Mouse (Mus musculus) CD4-positive, CD25-positive, alpha-beta regulatory T cell, adult 4 months (primary cell): ENCODE measurements at regions not wholly inside any gene's neighbourhood (a gene's known extent, or its start where the extent isn't known, plus 50 kb on each side); places are given as distances from the start of the nearest gene placed in this dataset.
A peak's percentile ranks its signal among the peaks of the same experiment; 100 is the strongest.
"Not testable (repeated sequence)": the region's sequence is repeated elsewhere in the genome, so short reads cannot be mapped to it uniquely, and the experiment has no call there.

Source experiments
- ATAC-seq: one replicate; pipeline ENCODE4 v1.8.0; 2017

DNA sequence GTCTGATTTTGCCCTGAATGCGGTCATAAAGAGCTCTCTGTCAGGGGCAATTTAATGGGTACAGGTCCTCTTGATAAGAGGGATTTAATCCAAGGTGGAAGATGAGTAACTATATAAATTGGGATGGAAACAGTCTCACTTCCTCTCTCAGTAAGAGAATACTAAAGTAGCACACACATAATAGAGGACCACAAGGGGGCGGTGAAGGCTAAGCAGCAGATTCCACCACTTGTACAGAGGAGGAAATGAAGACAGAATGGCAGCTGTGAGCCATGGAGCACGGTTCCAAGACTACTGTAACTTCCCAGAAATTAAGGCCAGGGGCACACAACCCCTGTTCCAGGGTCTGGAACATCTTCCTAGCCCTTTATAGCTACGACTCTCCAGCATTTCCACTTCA is 262.6 kb upstream of the Ywhaq start:
- ATAC-seq, result not testable (repeated sequence)

GRCm38 (mm10) chr12:21649381-21649780 is 231.9 kb upstream of the Ywhaq start:
- ATAC-seq, result not testable (repeated sequence)

- ATAC-seq, result not testable (repeated sequence)
Observed at GRCm38 (mm10) chr12:21613781-21614180, 196.3 kb upstream of the Ywhaq start.

DNA sequence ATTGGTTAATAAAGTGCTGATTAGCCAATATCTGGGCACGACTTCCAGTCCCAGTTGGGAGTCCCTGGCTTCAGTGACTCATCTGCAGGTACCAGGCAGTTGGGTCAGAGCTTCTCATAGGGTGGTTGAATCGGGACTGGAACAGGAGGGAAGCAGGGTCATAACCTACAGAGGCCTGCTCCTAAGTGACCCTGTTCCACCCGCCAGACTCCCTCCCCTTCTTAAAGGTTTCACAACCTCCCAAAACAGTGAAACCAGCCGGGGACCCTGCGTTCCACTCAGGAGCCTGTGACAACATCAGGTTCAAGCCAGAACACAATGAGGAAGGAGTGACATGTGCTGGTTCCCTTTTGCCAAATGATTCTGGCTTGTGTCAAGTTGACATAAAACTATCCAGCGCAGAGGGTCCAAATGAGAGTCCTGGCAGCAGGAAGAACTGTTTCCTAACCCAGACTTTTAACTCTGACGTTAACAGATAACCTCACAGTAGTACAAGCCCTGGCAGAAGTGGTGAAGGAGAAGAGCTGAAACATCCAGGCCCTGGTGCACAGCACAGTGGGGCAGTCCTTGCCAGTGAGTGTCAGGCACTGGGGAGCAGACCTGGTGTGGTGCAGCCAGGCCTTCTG is 151.1 kb upstream of the Ywhaq start:
- no peak for ATAC-seq

DNA sequence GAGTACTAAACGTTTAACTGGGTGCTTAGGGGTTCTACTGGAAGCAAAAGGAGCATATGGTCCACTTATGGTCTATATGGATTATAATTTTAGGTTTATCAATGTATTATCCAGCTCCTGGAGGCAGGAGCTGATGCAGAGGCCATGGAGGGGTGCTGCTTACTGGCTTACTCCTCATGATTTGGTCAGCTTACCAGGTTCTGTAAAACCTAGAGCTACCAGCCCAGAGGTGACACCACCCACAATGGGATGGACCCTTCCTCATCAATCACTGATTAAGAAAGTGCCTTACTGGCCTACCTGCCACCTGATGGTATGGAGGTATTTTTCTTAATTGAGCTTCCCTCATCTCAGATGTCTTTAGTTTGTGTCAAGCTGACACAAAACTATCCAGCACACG is 126.5 kb upstream of the Ywhaq start:
- not testable (repeated sequence) for ATAC-seq

- ATAC-seq, result peak; percentile 87
Observed at GRCm38 (mm10) chr12:21543153-21543894, 125.9 kb upstream of the Ywhaq start.

DNA sequence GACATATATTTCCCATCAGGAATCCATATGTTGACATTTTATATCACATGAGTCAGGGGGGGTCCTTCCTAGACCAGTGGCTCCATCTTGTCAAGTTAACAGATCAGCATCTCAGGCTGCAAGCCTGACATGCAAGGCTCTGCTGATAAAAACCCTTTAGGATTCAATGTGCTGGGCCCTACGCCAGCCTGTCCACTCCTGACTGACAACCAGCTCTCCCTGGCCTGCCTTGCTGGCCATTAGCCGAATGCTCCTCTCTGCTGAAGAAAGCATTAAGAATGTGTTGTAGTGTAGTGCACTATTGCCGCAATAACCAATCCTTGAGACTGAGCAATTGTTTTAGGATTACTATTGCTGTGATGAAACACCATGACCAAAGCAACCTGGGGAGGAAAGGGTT is 114.3 kb upstream of the Ywhaq start:
- no peak for ATAC-seq

- not testable (repeated sequence) for ATAC-seq
Observed at GRCm38 (mm10) chr12:21529367-21529766, 111.9 kb upstream of the Ywhaq start.

GRCm38 (mm10) chr12:21527336-21527735 is 109.9 kb upstream of the Ywhaq start:
- ATAC-seq, result not testable (repeated sequence)

GRCm38 (mm10) chr12:21526906-21527305 is 109.5 kb upstream of the Ywhaq start:
- not testable (repeated sequence) for ATAC-seq

DNA sequence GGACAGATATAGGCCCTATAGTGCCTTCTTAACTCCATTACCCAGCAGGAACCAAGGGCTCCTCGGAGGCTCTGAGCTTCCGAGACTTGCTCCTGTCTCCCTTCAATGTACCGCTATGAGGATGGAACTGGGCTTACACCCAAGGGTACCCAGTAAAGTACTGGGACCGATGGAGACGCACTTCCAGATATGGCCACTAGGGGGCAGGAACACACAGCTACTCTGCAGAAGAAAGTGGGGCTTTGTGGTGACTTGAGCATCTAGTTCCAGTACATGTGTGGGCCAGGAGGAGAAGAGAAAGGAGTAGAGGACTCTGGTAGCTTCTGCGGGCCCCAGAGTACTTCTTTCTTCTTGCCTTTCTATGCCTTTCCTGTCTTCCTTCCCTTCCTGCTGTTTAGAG is 108.1 kb upstream of the Ywhaq start:
- ATAC-seq, result peak; percentile 79

DNA sequence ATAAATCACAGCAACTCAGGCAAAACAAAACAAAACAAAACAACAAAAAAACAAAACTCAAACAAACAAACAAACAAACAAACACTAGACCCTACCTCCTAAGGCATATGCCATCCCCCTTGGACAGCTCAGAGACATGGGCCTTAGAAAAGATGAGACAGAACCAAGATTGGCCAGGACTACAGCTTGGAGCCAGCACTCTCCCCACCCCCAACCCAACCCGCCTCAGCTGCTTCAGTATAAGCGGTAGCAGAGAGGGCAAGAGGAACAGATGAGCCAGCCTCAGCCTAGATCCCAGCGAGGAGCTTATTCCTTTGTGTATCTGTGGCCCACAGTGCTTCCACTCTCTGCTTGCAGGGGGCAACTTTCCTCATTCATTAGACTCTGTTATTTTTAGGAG is 105.2 kb upstream of the Ywhaq start:
- no peak for ATAC-seq

DNA sequence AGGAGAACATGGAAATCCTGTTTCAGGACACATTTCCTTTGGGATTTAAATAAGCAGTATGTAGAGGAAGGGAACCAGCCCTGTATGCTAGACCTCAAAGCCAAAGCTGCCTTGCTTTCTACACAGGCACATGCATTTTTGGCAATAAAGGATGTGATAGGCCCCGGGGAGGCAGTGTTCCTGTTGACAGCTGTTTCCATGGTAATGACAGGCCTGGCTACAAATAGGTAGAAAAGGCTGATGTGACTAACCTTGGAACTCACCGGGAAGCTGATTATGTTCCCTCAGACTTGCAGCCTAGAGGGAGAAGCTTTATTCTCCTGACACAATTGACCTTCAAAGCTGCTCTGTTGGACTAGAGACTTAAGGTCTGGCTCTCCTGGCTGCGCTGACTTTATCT is 101.6 kb upstream of the Ywhaq start:
- no peak for ATAC-seq

- ATAC-seq, result no peak
Observed at GRCm38 (mm10) chr12:21512736-21513135, 95.3 kb upstream of the Ywhaq start.

DNA sequence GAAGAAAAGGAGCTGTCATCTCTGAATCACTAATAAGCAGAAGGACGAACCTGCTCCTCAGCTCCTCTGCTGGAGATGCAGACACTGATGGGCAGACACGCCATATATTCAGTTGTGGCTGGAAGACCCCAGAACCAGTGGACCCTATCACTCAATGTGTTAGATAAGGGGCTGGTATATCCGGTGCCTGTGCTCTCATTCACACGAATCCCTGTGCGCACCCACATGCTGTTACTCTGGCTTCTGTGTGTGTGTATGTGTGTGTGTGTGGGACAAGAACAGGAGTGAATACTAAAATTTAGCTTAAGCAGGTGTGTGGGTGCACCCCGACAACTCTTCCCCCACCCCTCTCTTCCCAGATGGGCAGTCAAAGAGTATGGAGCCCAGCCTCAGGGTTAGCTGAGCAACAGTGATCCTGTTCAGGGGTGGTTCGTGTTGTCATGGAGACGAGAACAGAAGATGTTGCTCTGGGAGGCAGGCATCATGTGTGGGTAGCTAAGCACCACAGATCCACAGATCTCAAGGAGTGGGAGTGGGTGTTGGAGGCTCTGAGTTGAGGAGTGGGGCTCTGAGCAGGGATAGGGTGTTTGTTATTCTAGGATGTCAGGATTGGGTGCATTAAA is 93.7 kb upstream of the Ywhaq start:
- no peak for ATAC-seq

DNA sequence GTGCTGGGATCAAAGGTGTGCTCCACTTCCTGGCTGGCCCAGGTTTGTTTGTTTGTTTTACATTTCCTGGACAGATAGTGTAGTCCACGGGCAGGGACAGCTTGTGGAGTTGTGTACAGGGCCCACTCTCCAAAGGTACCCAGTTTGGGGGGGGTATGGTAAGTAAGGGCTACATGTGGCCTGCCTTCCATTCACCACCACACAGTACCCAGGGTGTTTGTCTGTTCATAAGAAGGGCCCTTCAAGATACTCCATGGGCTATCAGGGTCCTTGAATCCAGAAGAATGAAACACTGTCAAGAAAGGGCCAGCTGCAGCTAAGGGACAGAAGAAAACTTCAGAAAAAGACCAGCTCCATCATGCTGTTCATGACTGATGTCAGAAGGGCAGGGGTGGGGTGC is 89.6 kb upstream of the Ywhaq start:
- ATAC-seq, result no peak

- no peak for ATAC-seq
Observed at GRCm38 (mm10) chr12:21505731-21506368, 88.4 kb upstream of the Ywhaq start.

GRCm38 (mm10) chr12:21503250-21503649 is 85.8 kb upstream of the Ywhaq start:
- ATAC-seq, result no peak

DNA sequence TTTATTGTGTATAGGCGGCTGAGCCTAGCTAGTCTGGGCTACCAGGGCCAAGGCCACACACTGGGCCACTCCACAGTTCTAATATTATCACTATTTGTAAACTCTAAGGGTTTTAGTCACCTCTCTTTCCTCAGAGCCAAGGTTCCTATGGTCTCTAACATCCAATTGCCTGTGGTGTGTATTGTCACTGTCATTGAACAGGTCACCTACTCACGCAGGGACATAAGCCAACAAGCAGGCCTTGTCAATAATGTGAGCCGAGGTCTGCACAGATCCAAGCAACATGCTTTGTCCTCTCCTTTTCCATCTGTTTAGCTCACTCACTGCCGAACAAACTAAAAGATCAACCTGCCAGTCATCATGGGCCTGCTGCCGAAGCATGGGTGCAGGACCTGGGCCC is 79.5 kb upstream of the Ywhaq start:
- no peak for ATAC-seq

DNA sequence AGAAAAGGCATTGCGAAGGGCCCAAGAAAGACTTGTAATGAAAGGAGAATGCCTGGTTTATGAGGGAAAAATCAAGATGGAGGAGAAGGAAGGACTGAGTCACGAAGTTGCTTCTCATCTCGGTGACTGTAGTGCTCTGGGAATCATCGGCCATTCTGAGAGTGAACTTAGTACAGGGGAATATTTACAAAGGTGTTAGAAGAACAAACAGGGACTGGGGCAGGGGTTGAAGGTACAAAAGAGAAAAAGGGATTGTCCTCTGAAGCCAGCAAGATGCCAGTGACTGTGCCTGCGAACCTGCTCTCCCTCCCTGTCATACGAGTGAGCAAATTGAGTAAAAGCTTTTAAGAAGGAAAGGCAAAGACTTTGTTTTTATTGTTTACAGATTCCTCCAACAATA is 78.1 kb upstream of the Ywhaq start:
- no peak for ATAC-seq

GRCm38 (mm10) chr12:21493471-21493870 is 76.0 kb upstream of the Ywhaq start:
- ATAC-seq, result no peak

DNA sequence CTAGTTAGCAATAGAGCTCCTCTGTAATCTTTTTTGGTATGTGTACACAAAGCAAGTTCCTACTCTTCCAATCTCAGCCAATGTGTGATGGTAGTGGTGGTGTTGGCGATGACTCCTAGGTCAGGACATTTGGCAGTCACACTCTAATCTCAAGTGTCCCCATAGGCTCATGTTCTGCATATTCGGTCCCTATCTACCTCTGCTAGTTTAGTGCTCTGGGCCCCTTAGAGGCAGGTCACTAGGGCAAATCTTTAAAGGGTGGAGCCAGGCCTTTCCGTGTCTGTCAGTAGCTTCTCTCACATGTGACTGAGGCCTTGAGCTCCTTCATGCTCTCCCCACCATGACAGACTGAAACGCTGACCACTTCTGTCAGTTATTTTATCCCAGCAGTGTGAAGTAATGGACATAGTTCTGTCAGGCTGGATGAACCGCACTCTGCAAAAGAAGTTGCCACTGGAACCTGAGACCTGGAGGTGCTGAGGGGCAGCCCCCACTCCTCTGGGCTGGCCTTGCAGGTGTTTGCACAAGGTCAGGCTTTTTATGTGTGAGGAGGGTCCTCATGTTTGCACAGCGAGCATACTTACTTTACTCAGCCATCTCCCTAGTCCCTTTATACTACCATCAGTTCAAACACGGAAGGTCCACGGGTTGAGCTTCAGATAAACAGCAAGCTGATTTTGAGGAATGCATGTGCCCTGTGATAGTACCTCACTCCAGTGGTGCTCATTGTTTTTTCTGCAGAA is 75.3 kb upstream of the Ywhaq start:
- no peak for ATAC-seq

DNA sequence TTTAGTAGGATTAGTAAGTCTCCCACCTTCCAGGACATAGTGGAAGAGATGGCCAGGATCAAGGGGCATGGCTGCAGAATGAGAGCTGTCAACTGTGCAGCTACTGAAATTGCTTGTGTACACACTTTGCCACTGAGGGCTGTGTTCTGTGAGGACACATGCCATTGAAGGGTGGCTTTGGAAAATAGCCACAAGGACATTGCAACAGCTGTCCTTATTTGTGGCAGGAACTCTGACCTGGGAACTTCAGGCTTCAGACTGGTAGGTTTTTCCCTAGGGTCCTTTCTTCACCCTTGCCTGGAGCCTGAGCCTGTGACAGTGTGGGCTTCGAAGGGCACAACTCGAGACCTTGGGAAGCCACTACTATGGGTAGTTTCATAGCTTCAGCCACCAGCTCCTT is 64.2 kb upstream of the Ywhaq start:
- ATAC-seq, result no peak
